Mouse (Mus musculus) limb, embryonic 11.5 days (tissue): Measurements from ENCODE around the gene Clrn3. TPM values are rescaled to one million over a fixed set of nuclear protein-coding genes. Genes with fewer than 3 reads are reported as not detected.

Experiments used
- ATAC-seq: fragments of 200-750 bp; cut with Nextera tagmentation; 2 replicates; pipeline ENCODE4 v1.8.0; 2017; ENCODE audit warnings: low read depth; ENCODE audit not compliant: insufficient number of reproducible peaks, low FRiP score, low TSS enrichment
- DNase-seq: peaks from one replicate; pipeline ENCODE4 v3.0.0-alpha.2; 2015; ENCODE audit warnings: low spot score
- H3K27ac ChIP-seq: fragments of 300-500 bp; sonication (generic); replicated peaks from 2 replicates; pipeline ENCODE4 v1.5.1; 2014; ENCODE audit warnings: low read depth, mild to moderate bottlenecking, low read length
- H3K27me3 ChIP-seq: fragments of 300-500 bp; sonication (generic); 2 replicates; pipeline ENCODE4 v1.6.1; 2014; ENCODE audit warnings: mild to moderate bottlenecking, low read length, mixed read lengths; ENCODE audit not compliant: control insufficient read depth, insufficient read depth
- H3K36me3 ChIP-seq: fragments of 300-500 bp; sonication (generic); 2 replicates; pipeline ENCODE4 v1.6.1; 2014; ENCODE audit warnings: mild to moderate bottlenecking, low read length, moderate library complexity, mixed read lengths; ENCODE audit not compliant: control insufficient read depth, insufficient read depth
- H3K4me1 ChIP-seq: fragments of 300-500 bp; sonication (generic); 2 replicates; pipeline ENCODE4 v1.6.1; 2014; ENCODE audit warnings: low read length, mixed read lengths; ENCODE audit not compliant: control insufficient read depth, insufficient read depth
- H3K4me2 ChIP-seq: fragments of 300-500 bp; sonication (generic); 2 replicates; pipeline ENCODE4 v1.6.1; 2014; ENCODE audit warnings: low read depth, mild to moderate bottlenecking, moderate library complexity; ENCODE audit not compliant: severe bottlenecking
- H3K4me3 ChIP-seq: fragments of 300-500 bp; sonication (generic); 2 replicates; pipeline ENCODE4 v1.5.1; 2014; ENCODE audit warnings: low read depth, low read length
- H3K9ac ChIP-seq: fragments of 300-500 bp; sonication (generic); 2 replicates; pipeline ENCODE4 v1.6.1; 2014; ENCODE audit warnings: mild to moderate bottlenecking, low read length
- H3K9me3 ChIP-seq: fragments of 300-500 bp; sonication (generic); 2 replicates; pipeline ENCODE4 v1.6.1; 2016; ENCODE audit warnings: low read length; ENCODE audit not compliant: control insufficient read depth
- WGBS: fragments of 180-500 bp; shearing (Covaris S2); extraction: QIAGEN DNeasy Blood & Tissue Kit; methylation state at CpG from one replicate; pipeline ENCODE4 v1.1.7; 2014; 5-methylcytosine and 5-hydroxymethylcytosine counted together
- polyA plus RNA-seq: library from polyadenylated mRNA; unstranded; fragments of >200 nt; fragmentation: Nextera tagmentation; extraction: Ambion mirVana; gene quantifications from 2 replicates; pipeline ENCODE4 v1.2.1, GENCODE M21; 2014

Gene Clrn3
- polyA plus RNA-seq, 1 experiment from 2014 or later, result not detected

DNA sequence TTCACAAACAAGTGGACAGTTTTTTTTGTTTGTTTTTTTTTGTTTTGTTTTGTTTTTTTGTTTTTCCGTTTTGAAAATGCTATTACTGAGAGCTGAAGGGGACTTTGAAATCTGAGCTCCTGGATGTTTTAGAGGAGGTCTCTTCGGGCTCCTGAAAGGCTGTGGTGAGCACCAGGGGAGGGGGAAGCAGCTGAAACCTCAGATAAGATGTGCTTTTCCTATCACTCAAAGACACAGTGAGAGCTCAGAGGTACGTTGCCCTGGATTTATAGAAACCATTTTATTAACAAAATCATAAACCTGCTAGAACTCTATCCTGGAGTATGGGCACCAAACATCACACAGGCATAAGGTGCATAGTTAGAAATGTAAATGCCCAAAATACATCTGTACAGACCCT lies 1.3 kb downstream of the Clrn3 start:
- 45% methylated on average over 3 of the region's 3 CpGs for whole genome bisulfite sequencing
- no peak overlapping the region for H3K9ac ChIP-seq
- H3K4me3 ChIP-seq, result no peak overlapping the region
- no peak overlapping the region for H3K27ac ChIP-seq
- H3K27me3 ChIP-seq, result no peaks in the 10 kb centered on the region
- H3K36me3 ChIP-seq, result no peaks in the 10 kb centered on the region
- DNase-seq, result no peak
- no peaks in the 10 kb centered on the region for H3K9me3 ChIP-seq
- no peak overlapping the region for H3K4me2 ChIP-seq
- H3K4me1 ChIP-seq, result no peaks in the 10 kb centered on the region
- ATAC-seq, result no peak

DNA sequence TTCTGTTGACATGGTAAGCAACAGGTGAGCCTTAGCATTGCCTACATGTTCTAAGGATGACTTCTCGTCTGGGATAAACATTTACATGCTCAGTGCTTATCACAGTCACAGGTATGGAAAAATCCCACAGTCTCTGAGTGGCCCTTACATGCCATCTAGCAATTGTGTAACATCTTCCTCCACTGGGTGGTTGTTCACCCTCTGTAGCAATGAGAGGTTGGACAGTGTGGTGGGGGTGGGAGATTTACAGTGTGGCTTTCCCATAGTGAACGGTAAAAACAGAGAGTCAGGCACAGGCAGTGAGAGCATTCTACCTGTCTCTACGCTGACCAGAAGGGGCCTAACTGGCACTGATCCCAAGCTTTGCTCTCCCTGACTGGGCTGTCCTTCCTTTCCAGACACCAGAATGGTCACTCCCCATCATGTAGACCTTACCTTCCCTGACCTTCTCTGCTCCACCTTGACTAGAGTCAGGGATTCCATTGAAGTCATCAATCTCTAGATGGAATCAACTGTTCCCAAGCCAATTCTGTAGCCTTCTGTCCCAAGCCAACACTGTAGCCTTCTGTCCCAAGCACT lies 1.8 kb downstream of the Clrn3 start:
- no peak overlapping the region for H3K9ac ChIP-seq
- H3K36me3 ChIP-seq, result no peaks in the 10 kb centered on the region
- H3K4me2 ChIP-seq, result no peak overlapping the region
- H3K9me3 ChIP-seq, result no peaks in the 10 kb centered on the region
- H3K4me3 ChIP-seq, result no peak overlapping the region
- ATAC-seq (no peak), DNase-seq (no peak)
- H3K27me3 ChIP-seq, result no peaks in the 10 kb centered on the region
- 87% methylated on average over 3 of the region's 3 CpGs for WGBS
- no peak overlapping the region for H3K27ac ChIP-seq
- H3K4me1 ChIP-seq, result no peaks in the 10 kb centered on the region

DNA sequence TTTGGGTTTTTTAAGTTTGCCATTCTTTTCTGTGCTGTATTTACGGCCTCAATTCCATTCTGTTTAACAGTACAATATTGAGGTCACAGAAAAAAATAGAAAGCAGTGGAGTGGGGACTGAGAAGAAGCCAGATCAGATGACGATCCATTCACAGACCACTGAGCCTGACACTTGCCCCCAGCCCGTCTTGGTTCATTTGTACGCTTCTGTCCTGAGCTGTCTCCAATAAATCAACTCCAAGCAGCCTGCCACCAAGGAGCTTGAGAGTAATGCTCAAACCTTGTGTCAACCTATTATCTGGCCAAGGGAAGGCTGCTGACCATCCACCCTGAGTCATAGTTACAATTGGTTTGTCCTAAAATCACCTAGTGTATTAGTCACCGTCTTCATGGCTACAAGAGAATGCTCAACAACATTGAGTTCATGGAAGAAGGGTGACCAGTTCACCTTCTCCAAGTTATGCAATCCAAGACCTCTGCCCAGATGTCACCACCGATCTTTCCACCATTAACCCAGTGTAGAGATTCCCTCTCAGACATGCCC lies 4.0 kb downstream of the Clrn3 start:
- DNase-seq, result no peak
- H3K36me3 ChIP-seq, result no peaks in the 10 kb centered on the region
- no peaks in the 10 kb centered on the region for H3K9me3 ChIP-seq
- ATAC-seq, result no peak
- no peaks in the 10 kb centered on the region for H3K4me1 ChIP-seq
- H3K9ac ChIP-seq, result no peak overlapping the region
- no peak overlapping the region for H3K4me2 ChIP-seq
- H3K4me3 ChIP-seq, result no peak overlapping the region
- WGBS, result 75% methylated on average over 6 of the region's 6 CpGs
- H3K27me3 ChIP-seq, result no peaks in the 10 kb centered on the region
- H3K27ac ChIP-seq, result no peak overlapping the region

DNA sequence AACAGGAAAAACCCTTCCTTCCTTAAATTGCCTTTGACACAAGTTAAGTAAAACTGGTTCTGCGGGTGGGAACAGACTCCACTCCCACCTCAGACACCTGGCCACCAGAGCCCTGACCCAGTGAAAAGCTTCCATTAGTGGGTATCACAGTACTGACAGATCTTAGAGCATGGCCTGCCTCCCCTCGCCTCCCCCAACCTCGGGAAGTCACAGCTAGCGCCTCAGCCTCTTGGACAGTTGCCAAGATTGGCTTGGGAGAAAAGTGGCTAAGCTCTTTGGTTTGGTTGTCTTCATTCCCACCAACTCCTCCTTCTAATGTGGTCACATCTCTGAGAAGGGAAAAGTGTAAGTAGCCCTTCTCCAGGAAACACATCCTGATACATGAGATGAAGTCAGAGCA lies 4.5 kb downstream of the Clrn3 start:
- no peak overlapping the region for H3K9ac ChIP-seq
- DNase-seq (no peak), ATAC-seq (no peak)
- no peaks in the 10 kb centered on the region for H3K9me3 ChIP-seq
- no peaks in the 10 kb centered on the region for H3K4me1 ChIP-seq
- no peaks in the 10 kb centered on the region for H3K36me3 ChIP-seq
- 73% methylated on average over 4 of the region's 4 CpGs for WGBS
- no peak overlapping the region for H3K4me2 ChIP-seq
- no peaks in the 10 kb centered on the region for H3K27me3 ChIP-seq
- H3K4me3 ChIP-seq, result no peak overlapping the region
- no peak overlapping the region for H3K27ac ChIP-seq

GRCm38 (mm10) chr7:135521755-135522512 lies 6.5 kb downstream of the Clrn3 start:
- 82% methylated on average over 15 of the region's 15 CpGs for WGBS

DNA sequence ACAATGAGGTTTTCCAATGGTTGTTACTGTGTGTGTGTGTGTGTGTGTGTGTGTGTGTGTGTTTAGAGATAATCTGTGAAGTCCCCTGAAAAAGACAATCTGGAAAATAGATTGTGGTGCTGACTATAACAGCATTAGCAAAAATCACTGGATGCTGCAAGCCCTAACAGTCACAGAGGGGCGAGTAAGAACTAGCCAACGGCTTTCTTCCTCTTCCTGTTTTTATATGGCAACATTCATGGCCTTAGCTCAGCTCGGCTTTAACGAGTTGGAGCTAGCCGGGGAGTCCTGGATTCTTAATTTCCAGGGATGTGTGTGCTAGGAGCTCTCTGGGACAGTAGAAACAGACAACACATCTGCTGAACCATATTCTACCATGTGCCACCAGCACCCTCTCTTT lies 8.2 kb downstream of the Clrn3 start:
- Histone ChIP-seq H3K9ac (no peak overlapping the region), H3K4me3 (no peak overlapping the region), H3K36me3 (no peaks in the 10 kb centered on the region), H3K4me1 (peaks cover 6% of the 10 kb centered on the region; the same call in 1 of the 2 replicates), H3K9me3 (no peaks in the 10 kb centered on the region), H3K4me2 (no peak overlapping the region), H3K27ac (no peak overlapping the region), H3K27me3 (no peaks in the 10 kb centered on the region)
- WGBS, result 48% methylated on average over 5 of the region's 5 CpGs
- DNase-seq, result no peak
- ATAC-seq, result no peak

More at GRCm38 (mm10) chr7:135521755-135522512, 6.5 kb downstream of the Clrn3 start:
- Histone ChIP-seq H3K4me2 (no peak overlapping the region), H3K4me3 (no peak overlapping the region), H3K27ac (no peak overlapping the region), H3K4me1 (peaks cover 4% of the 10 kb centered on the region; the same call in 1 of the 2 replicates), H3K9ac (no peak overlapping the region), H3K36me3 (no peaks in the 10 kb centered on the region), H3K9me3 (no peaks in the 10 kb centered on the region), H3K27me3 (no peaks in the 10 kb centered on the region)
- DNase-seq (no peak), ATAC-seq (no peak)

DNA sequence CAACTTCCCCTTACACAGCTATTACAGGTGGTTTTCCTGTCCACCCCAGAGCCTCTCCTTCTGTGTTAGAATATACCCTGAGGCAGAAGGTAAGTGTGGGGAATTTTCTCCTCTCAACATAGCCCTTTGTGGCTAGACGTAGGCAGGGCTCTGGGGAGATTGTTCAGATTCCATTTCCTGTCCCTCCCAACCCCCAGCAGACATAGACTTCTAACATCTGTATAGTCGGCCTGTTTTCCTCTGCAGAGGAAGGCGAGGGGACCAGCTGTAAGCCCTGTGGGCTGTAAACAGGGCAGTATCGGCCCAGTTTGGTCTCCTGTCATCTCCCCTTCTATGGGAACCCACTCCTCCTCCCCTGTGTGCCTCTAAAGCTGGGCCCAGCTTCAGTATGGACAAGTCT lies 11.3 kb downstream of the Clrn3 start:
- no peak overlapping the region for H3K27ac ChIP-seq
- no peaks in the 10 kb centered on the region for H3K36me3 ChIP-seq
- H3K4me2 ChIP-seq, result no peak overlapping the region
- H3K4me1 ChIP-seq, result peaks cover 6% of the 10 kb centered on the region; the same call in 1 of the 2 replicates
- H3K9me3 ChIP-seq, result no peaks in the 10 kb centered on the region
- H3K9ac ChIP-seq, result no peak overlapping the region
- H3K4me3 ChIP-seq, result no peak overlapping the region
- ATAC-seq (no peak), DNase-seq (no peak)
- no peaks in the 10 kb centered on the region for H3K27me3 ChIP-seq
- 42% methylated on average over 4 of the region's 4 CpGs for WGBS

GRCm38 (mm10) chr7:135511723-135512122 lies 16.7 kb downstream of the Clrn3 start:
- Histone ChIP-seq H3K27me3 (no peaks in the 10 kb centered on the region), H3K4me2 (no peak overlapping the region), H3K9me3 (no peaks in the 10 kb centered on the region), H3K9ac (no peak overlapping the region), H3K27ac (no peak overlapping the region), H3K36me3 (no peaks in the 10 kb centered on the region), H3K4me3 (no peak overlapping the region), H3K4me1 (no peaks in the 10 kb centered on the region)
- DNase-seq (no peak), ATAC-seq (no peak)
- 85% methylated on average over 3 of the region's 3 CpGs for WGBS
